Mouse (Mus musculus): ENCODE data around the gene Tmem182. TPM values are rescaled to one million over a fixed set of nuclear protein-coding genes. Genes with fewer than 3 reads are reported as not detected.

Tmem182 gene
- total and polyA plus RNA-seq, 3 experiments = not detected

DNA sequence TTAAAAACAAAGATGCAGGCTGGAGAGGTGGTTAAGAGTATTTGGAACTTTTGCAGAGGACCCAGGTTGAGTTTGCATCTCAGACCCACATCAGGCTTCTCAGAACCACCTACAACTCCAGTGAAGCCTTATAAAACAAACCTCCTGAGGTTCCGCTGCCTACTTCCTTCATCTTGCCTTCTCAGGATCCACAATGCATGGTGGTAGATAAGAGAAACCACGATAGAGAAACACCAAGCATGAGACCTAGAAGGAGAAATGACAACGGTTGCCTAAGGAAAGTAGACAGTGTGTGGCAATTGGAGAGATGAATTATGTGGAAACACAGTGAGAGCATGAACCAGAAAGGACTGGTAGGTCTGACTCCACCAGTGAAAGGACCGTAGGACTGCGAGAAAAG, 4.5 kb upstream of the Tmem182 start:
- Histone ChIP-seq H3K27ac (ENCODE audit: insufficient read depth, low read depth) (no peak overlapping the region), H3K27me3 (replicated peaks) (no peaks in the 10 kb centered on the region), H3K4me1 (ENCODE audit: control insufficient read depth in 1 of 2, insufficient read depth in 2 of 2) (no peaks in the 10 kb centered on the region), H3K4me2 (ENCODE audit: insufficient read depth, low read depth, poor library complexity, severe bottlenecking) (no peak overlapping the region), H3K36me3 (replicated peaks in 1 of 2; ENCODE audit: control insufficient read depth in 1 of 2, insufficient read depth in 1 of 2, low read length in 1 of 2) (no peaks in the 10 kb centered on the region), H3K9ac (ENCODE audit: insufficient read depth, low read depth) (no peak overlapping the region), H3K79me2 (replicated peaks; ENCODE audit: control insufficient read depth, extremely low read depth, insufficient read depth, poor library complexity, severe bottlenecking) (no peaks in the 10 kb centered on the region), H3K9me3 (replicated peaks; ENCODE audit: low read length) (peaks cover 57% of the 10 kb centered on the region), H3K4me3 (replicated peaks in 1 of 3; ENCODE audit: low read depth in 2 of 3, low read length in 2 of 3, poor library complexity in 1 of 3) (no peak overlapping the region)
- no peak for TF ChIP-seq HCFC1 (IDR thresholded peaks at IDR 0.05; ENCODE audit: low read depth, low read length)
- TF ChIP-seq MAZ (IDR thresholded peaks at IDR 0.05; ENCODE audit: low read depth, low read length) = no peak
- dilution Hi-C loops (cut with MboI; ENCODE audit: extremely low pct_ligation_motif_present, extremely low pct_unique_long_range_greater_than_20kb, low sequenced_read_pairs) = no loop called here
- in situ Hi-C loops (cut with MboI; ENCODE audit: low pct_ligation_motif_present, low pct_unique_long_range_greater_than_20kb, low sequenced_read_pairs) = no loop called here
- DNase-seq (ENCODE audit: extremely low read depth) = no peak

DNA sequence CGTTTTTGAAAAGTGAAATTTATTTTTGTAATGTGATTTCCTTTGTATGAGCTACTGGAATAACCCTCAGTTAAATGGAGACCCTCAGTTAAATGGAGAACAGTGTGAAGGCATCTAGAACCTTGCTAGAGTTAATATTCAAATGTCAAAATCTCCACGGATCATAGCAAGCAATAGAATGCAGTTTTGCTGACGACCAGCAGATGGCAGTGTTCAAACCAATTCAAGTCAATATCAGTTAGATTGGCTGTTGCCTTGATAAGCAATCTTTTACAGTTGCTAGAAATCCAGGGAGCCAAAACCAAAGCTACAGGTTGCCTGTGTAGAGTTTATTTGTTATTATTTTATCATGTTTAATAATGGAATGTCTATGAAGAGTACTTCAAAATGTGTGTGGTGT, 2.6 kb upstream of the Tmem182 start:
- TF ChIP-seq EP300 (IDR thresholded peaks at IDR 0.05; ENCODE audit: low read length) (no peak), CTCF (conservative IDR thresholded peaks at IDR 0.05 in 1 of 2, IDR thresholded peaks at IDR 0.05 in 1 of 2; ENCODE audit: low read depth in 2 of 2, low read length in 2 of 2) (peak; percentile 45 to 63), SMC3 (IDR thresholded peaks at IDR 0.05; ENCODE audit: low read depth, low read length) (peak; percentile 25; the same call in 1 of the 2 replicates), RAD21 (IDR thresholded peaks at IDR 0.05; ENCODE audit: low read depth, low read length) (peak; percentile 6; the same call in 1 of the 2 replicates), IRF4 (IDR thresholded peaks at IDR 0.05; ENCODE audit: low read depth, low read length) (no peak)
- DNase-seq (ENCODE audit: extremely low read depth) = peak; percentile 18
- peaks cover 50% of the 10 kb centered on the region for H3K9me3 ChIP-seq (replicated peaks; ENCODE audit: low read length)
- H3K79me2 ChIP-seq (replicated peaks; ENCODE audit: control insufficient read depth, extremely low read depth, insufficient read depth, poor library complexity, severe bottlenecking) = no peaks in the 10 kb centered on the region
- H3K36me3 ChIP-seq (replicated peaks in 1 of 2; ENCODE audit: control insufficient read depth in 1 of 2, insufficient read depth in 1 of 2, low read length in 1 of 2) = no peaks in the 10 kb centered on the region
- H3K27me3 ChIP-seq (replicated peaks) = no peaks in the 10 kb centered on the region
- no peak overlapping the region for H3K9ac ChIP-seq (ENCODE audit: insufficient read depth, low read depth)
- no peaks in the 10 kb centered on the region for H3K4me1 ChIP-seq (ENCODE audit: control insufficient read depth in 1 of 2, insufficient read depth in 2 of 2)
- H3K4me3 ChIP-seq (replicated peaks in 1 of 3; ENCODE audit: low read depth in 2 of 3, low read length in 2 of 3, poor library complexity in 1 of 3) = no peak overlapping the region
- dilution Hi-C loops (cut with MboI; ENCODE audit: extremely low pct_ligation_motif_present, extremely low pct_unique_long_range_greater_than_20kb, low sequenced_read_pairs) (no loop called here), in situ Hi-C loops (cut with MboI; ENCODE audit: low pct_ligation_motif_present, low pct_unique_long_range_greater_than_20kb, low sequenced_read_pairs) (no loop called here)
- H3K4me2 ChIP-seq (ENCODE audit: insufficient read depth, low read depth, poor library complexity, severe bottlenecking) = no peak overlapping the region
- H3K27ac ChIP-seq (ENCODE audit: insufficient read depth, low read depth) = no peak overlapping the region

DNA sequence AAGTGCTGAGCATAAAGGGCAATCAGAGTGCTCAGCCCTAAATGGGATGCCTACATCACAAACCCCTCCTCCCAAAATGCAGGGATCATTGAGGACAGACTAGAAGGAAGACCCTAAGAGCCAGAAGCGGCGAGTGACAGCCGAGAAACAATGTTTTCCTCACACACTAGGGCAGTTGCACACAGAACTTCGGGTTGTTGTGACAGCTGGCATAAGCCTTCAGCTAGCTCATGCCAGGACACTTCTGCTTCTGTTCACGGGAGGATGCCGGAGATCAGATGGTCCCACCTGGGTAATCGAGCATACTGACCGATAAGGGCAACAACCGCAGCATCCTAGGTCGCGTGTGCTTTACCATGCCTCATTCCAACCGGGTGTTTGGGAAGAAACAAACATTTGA, 1.3 kb upstream of the Tmem182 start:
- Histone ChIP-seq H3K9me3 (replicated peaks; ENCODE audit: low read length) (peaks cover 54% of the 10 kb centered on the region), H3K27ac (ENCODE audit: insufficient read depth, low read depth) (no peak overlapping the region), H3K9ac (ENCODE audit: insufficient read depth, low read depth) (no peak overlapping the region), H3K27me3 (replicated peaks) (no peaks in the 10 kb centered on the region), H3K4me2 (ENCODE audit: insufficient read depth, low read depth, poor library complexity, severe bottlenecking) (no peak overlapping the region), H3K4me3 (replicated peaks in 1 of 3; ENCODE audit: low read depth in 2 of 3, low read length in 2 of 3, poor library complexity in 1 of 3) (no peak overlapping the region), H3K36me3 (replicated peaks in 1 of 2; ENCODE audit: control insufficient read depth in 1 of 2, insufficient read depth in 1 of 2, low read length in 1 of 2) (no peaks in the 10 kb centered on the region), H3K79me2 (replicated peaks; ENCODE audit: control insufficient read depth, extremely low read depth, insufficient read depth, poor library complexity, severe bottlenecking) (no peaks in the 10 kb centered on the region), H3K4me1 (ENCODE audit: control insufficient read depth in 1 of 2, insufficient read depth in 2 of 2) (no peaks in the 10 kb centered on the region)
- in situ Hi-C loops (cut with MboI; ENCODE audit: low pct_ligation_motif_present, low pct_unique_long_range_greater_than_20kb, low sequenced_read_pairs) = no loop called here
- no peak for DNase-seq (ENCODE audit: extremely low read depth)
- TF ChIP-seq E2F4 (IDR thresholded peaks at IDR 0.05; ENCODE audit: insufficient replicate concordance, low read depth, low read length) (no peak), NRF1 (IDR thresholded peaks at IDR 0.05; ENCODE audit: low read depth, low read length) (no peak), TCF12 (IDR thresholded peaks at IDR 0.05; ENCODE audit: low read depth, low read length) (no peak), MXI1 (IDR thresholded peaks at IDR 0.05; ENCODE audit: low read depth, low read length) (no peak), CHD2 (IDR thresholded peaks at IDR 0.05; ENCODE audit: low read length) (no peak), POLR2A (IDR thresholded peaks at IDR 0.05; ENCODE audit: low read depth, low read length) (no peak), USF1 (IDR thresholded peaks at IDR 0.05; ENCODE audit: low read depth, low read length) (no peak), RCOR1 (conservative IDR thresholded peaks at IDR 0.05; ENCODE audit: low read depth, low read length) (no peak), ZC3H11A (IDR thresholded peaks at IDR 0.05; ENCODE audit: low read depth, low read length) (no peak), GABPA (IDR thresholded peaks at IDR 0.05; ENCODE audit: insufficient replicate concordance, low read depth, low read length) (no peak), BHLHE40 (IDR thresholded peaks at IDR 0.05; ENCODE audit: low read depth, low read length) (no peak)
- dilution Hi-C loops (cut with MboI; ENCODE audit: extremely low pct_ligation_motif_present, extremely low pct_unique_long_range_greater_than_20kb, low sequenced_read_pairs) = no loop called here
